Mouse (Mus musculus) retina, embryonic 14.5 days (tissue): ENCODE data around the gene Eya2.

Experiments used
- DNase-seq: peaks from one replicate; pipeline ENCODE4 v3.0.0-alpha.2; 2015; ENCODE audit warnings: low spot score

Eya2 gene

DNA sequence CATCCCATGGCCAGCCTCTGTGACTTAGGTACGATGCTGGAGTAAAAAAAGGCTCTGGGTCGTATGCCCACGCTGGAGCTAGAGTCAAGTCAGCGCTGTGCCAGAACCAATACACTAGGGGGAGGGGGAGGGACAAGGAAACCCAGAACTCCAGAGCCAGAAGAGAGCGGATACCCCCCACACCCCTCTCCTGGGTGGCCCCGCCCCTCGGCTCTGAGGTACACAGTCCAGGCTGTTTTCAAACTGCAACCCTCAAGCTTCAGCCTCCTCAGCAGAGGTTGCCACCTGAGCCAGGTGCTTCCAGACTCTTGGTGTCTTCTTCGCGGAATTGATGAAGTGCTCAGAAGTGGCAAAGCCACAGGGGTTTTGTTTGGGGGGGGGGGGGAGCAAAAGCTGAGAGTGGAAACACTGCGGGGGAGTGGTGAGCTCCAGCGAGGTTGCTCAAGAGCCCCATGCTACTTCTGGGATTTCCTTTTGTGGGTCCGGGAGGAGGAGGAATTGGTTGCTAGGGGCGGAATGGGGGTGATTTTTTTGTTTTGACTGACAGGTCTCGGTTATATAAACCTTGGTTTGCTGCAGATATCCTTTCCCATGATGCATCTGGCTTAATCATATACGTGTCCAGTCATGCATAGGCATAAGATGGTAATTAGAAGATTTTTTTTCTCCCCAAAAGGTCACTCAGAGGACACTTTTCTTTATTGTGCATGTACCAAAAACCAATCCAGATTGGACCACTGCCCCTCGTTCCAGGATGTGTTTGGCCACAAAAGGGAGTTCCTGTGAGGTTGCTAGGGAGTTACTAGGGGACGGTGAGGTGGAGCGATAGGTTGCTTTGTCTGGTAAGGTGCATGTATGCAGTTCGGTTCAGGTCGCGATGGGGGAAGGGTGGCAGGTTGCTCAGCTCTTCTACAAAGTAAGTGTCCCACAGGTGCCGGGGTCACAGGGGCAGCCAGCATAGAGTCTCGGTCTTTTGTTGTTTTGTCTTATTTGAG is 122.6 kb downstream of the Eya2 start:
- peak; percentile 11 for DNase-seq

DNA sequence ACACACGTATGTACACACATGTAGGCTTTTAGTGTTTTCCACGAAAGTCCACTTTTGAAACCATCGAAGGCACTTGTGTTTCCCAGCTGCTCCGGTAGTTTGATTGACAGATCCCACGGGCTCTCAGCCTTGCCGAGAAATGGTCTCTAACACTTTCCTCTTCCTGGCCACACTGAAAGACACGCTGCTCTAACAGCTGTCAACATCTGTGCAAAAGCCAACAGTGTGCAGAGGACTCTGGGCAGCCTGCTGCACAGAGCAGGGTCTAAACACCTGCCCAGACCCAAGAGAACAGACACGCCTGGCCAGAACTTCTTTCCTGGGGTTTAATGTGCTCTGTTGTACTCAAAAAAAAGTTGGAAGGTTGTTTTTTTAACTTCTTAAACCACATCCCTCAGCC is 124.5 kb downstream of the Eya2 start:
- DNase-seq: no peak

DNA sequence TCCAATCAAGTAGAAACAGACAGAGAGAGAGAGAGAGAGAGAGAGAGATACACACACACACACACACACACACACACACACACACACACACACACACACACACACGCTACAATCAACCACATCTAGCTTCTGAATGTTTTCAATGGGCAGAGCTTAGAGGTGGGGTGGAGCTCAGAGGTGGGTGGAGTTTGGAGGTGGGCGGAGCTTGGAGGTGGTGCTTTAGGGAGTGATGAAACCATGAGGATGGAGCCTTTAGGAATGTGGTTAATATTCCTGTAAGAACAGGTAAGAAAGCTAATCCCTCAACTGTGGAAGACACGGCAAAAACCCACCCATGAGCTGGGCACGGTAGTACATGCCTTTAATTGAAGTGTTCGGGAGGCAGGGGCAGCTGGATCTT is 127.1 kb downstream of the Eya2 start:
- no peak for DNase-seq

GRCm38 (mm10) chr2:165732552-165733238 is 137.9 kb downstream of the Eya2 start:
- no peak for DNase-seq

DNA sequence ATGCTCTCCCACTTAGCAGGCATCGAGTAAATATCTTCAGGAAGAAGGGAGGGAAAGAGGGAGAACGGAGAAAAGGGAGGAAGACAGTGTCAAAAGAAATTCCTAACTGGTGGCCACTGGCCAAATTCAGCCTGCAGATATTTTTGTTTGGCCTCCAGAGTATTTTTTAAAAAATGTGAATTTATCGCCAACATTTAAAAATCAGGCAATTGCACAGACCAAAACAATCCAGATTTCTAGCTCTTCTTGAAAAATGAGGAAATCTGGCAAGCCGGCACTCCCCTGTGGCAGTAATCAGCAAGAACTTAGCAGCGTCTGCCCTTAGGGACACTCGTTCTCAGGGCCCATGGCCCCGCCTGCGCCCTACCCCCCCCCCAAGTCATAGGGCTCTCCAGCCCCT is 138.9 kb downstream of the Eya2 start:
- DNase-seq: no peak

DNA sequence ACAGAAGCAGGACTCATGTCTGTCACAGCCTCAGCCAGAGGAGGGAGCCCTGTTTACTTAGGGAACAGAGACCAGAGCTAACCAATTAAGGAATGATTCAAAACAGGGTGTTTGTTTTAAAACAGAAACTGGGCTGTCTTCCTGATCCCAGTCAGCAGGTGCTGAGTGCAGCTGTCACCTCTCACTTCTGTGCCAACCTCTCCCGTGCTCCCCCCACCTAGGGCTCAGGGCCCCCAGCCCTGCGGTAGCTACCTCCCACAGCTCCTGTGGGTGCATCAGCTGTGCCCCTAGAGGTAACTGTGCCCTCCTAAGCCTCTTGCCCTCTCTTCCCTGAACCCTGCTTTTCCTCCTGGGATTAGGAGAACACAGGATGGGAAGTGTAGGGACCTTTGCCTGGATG is 141.5 kb downstream of the Eya2 start:
- DNase-seq: no peak

- no peak for DNase-seq
These were observed 145.5 kb downstream of the Eya2 start for GRCm38 (mm10) chr2:165740381-165740780.

DNA sequence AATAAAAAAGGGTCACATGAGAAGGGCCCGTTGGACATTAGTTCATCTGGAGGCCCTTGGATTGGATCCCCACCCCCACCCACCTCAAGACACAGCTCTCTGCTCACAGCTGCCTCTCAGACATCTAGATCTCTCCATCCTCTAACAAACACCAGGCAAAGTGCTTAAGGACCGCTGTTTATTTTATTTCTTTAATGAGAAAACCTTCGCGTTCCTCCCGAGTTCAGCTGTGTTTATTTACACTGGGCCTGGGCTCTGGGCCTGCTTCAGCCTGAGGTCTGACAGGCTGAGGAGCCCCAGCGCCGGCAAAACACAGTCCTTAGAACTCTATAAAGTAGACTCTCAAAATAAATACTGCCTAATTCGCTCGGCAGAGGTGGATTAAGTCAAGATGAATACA is 146.2 kb downstream of the Eya2 start:
- no peak for DNase-seq

DNA sequence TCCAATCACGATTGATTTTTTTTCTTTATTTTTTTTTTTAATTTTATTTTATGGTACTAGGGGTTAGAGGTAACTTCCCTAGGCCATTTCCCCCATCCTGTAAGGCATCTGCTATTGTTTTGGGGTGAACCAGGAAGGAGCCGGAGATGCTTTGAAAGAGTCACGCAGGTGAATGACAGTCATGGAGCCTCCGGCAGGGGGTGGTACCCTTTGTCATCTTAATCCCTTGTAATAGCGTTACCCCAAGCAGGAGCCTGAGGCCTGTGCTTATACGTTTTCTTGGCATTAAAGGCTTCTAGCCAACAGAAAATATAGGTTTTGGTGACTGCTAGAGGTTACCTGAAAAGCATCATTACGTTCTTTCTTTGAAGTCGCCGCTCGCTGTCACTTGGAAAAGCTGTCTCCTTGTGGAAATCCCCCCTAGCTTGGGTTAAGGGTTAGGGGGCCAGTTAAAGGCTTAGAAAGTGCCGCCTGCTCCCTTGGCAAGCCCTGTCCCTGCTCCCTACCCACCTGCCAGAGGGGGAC is 146.8 kb downstream of the Eya2 start:
- DNase-seq: no peak

- no peak for DNase-seq
These were observed 147.5 kb downstream of the Eya2 start for GRCm38 (mm10) chr2:165742210-165742786.

DNA sequence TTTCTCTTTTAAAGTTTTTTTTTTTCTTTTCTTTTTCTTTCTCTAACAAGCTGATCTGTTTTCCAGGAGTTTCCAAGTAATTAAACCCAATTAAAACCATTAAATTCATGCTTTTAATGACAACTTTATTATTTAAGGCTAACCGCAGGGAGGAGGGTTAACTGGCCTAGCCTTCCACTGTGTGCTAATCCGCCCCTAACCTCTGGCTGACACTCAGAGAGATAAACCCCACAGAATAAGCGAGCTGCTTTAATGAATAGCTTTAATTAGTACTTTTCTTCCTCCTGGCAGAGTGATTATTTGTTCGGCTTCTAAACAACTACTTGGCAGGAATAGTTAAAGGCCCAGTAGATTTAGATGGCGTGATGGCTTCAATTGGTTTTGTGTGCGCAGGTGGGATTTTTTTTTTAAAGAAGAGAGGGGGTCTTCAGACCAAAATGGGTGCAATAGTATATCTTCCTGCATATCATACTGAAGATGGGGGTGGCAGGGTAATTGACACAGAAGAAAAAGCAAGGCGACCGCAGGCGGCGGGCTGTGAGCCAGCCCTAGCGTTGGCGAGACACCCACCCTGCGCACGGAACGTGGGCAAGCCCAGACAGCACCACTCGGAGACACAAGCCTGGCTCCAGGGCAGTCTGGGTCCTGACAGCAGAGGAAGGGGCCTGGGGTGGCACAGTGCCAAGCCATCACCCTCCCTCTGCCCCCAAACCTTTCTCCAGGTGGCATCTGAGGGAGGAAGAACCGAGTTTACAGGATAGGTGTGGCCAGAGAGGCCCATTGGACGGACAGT is 150.7 kb downstream of the Eya2 start:
- peak; percentile 87 for DNase-seq

DNA sequence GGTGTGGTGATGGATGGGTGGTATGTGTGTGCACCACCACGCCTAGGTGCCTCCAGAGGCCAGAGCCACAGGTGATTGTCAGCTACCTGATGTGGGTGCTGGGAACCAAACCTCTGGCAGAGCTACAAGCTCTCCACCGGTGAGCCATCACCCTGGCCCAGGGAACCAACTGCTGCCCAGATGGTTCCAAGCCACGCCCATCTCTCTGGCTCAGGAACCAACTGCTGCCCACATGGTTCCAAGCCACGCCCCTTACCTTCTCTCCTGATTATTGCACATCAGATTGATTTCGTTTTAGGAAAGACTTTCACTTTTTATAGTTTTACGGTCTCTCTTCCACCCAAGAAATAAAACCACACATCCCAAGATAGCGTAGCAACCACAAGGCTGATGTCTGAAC is 153.1 kb downstream of the Eya2 start:
- DNase-seq: no peak

DNA sequence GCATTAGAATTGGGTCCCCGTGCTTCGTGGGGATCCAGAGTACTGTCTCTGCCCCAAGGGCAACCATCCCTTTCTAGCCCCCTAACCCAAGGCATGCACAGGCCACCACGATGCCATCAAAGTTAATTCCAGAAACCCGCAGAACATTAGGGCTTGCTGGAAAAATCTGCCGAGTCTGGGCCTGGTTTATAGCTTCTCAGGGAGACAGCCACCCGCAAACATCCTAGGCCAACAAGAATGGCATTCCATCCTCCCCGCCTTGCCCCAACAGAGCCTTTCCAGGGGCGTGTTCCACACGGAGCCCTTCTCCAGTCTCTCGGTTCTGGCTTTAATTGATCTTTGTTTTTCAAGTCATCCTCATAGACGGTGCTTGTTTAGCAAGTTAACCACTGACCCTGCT is 153.6 kb downstream of the Eya2 start:
- no peak for DNase-seq

- no peak for DNase-seq
These were observed 156.2 kb downstream of the Eya2 start for GRCm38 (mm10) chr2:165751068-165751467.

- no peak for DNase-seq
These were observed 157.9 kb downstream of the Eya2 start for GRCm38 (mm10) chr2:165752704-165753103.

- DNase-seq: peak; percentile 68
These were observed 163.0 kb downstream of the Eya2 start for GRCm38 (mm10) chr2:165757799-165758198.

- peak; percentile 74 for DNase-seq
These were observed 163.7 kb downstream of the Eya2 start for GRCm38 (mm10) chr2:165758534-165758933.

DNA sequence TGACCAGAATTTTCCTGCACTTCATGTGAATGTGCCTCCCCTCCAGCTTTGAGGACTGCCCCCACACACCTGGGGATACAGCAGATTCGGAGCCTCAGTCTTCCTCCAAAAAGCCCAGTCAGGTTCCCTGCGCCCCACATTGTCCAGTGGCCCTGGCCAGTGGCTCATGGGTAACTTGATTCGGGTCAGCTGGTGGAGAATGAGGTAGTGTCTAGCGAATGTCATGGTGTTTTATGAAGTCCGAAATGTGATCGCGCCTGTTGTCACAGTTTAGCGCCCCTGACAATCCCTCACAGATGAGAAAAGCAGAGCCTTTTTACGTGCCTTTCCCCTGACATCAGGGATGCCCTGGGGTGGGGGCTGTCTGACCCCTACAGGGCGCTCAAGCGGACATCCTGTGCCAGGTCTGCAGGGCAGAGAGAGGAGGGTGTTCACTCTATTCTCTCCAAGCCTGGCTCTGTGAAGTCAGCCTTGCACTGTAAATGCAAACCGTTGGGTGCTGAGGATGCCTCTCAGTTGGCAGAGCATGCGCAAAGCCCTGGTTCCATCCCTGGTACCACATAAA is 164.7 kb downstream of the Eya2 start:
- no peak for DNase-seq

DNA sequence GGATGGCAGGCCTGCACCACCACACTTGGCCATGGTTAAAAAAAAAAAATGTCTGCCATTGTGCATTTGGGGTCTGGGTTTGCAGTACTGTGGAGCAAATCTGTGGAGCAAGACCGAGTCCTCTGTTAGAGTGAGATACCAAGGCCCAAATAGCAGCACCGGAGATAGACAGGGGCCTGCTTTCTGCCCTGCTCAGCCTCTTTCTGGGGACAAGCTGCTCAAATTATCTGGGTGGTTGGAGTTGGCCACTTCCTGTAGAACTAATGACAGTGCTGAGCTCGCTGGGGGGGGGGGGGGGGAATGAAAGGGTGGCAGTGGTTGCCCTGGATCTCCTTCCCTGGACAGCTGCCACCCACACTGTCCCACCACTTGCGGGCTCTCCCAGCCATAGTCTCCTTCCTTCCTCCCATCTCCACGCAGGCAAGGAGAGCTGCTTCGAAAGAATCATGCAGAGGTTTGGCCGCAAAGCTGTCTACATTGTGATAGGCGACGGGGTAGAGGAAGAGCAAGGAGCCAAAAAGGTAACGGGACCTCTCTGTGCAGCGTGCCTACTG is 174.1 kb downstream of the Eya2 start:
- no peak for DNase-seq

- no peak for DNase-seq
These were observed 174.6 kb downstream of the Eya2 start for GRCm38 (mm10) chr2:165769375-165769948.

DNA sequence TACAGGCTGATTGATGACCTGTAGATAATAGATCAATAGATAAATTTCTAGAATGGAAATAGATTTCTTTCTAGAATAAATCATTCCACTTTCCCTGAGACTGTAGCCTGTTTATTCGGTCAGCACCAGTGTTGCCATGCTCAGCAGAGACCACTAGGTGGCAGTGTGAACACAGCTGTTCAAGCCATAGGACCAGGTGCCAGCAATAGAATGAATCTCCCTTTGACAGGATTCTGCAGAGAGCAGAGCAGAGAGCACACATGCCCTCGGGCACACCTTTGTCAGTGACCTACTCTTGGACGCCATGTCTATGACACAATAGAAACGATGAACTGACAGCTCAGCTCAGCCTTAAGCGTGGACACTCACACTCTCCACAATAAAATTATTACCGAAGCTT is 184.1 kb downstream of the Eya2 start:
- DNase-seq: peak; percentile 96
